Mouse (Mus musculus) right cerebral cortex, adult 2 months (tissue): ENCODE measurements around the gene Gm11042.
A peak's percentile ranks its signal among the peaks of the same experiment; 100 is the strongest.

Experiments used
- DNase-seq, 2 experiments: peaks; one replicate each; pipeline ENCODE4 v3.0.0; 2021 to 2022; ENCODE audit warnings: low spot score in 2 of 2

Gene Gm11042

GRCm38 (mm10) chr12:74316344-74316973 lies at the start of gene Gm11042:
Gene Gm11042, minus strand, starts transcription at chr12:74316394.
- DNase-seq, result no peak

DNA sequence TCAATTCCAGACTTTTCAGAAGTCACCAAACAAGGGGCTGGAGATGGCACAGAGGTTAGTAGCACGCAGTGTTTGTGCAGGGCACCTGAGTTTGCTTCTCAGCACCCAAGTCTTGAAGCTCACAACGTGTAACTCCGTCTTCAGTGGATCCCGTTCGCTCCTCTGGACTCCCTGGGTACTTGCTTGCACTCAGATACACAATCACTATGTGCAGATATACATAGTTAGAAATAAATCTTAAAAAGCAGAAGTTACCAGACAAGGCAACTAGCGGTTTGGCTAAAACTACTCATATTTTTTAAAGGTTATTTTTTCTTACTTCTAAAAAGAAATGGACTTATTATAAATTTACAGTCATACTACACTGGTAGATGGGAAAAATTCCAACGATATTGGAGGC lies 48.3 kb upstream of the Gm11042 start:
- no peak for DNase-seq

- DNase-seq, result peak; percentile 13 to 31
Measured at GRCm38 (mm10) chr12:74363076-74363475, 46.9 kb upstream of the Gm11042 start.

GRCm38 (mm10) chr12:74362453-74362852 lies 46.3 kb upstream of the Gm11042 start:
- no peak for DNase-seq

GRCm38 (mm10) chr12:74359791-74360190 lies 43.6 kb upstream of the Gm11042 start:
- DNase-seq, result no peak

DNA sequence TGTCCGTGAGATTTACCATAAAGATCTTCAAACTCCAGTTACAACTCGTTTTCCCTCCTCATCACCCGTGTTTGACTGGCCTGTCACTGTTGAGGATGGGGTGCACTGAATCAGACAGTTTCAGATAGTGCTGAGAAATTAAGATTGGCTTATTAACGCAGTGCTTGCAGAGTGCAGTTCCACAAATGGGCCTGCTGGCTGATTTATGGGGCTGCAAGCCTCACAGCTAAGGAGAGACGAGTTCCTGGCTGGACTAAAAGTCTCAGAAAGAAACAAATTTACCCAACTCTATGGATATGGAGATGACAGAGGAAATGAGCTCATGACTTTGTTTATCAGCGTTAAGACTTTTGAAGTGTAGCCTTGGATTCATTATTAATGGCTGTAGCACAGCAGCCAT lies 41.6 kb upstream of the Gm11042 start:
- no peak for DNase-seq

GRCm38 (mm10) chr12:74342720-74343119 lies 26.5 kb upstream of the Gm11042 start:
- DNase-seq, result no peak

DNA sequence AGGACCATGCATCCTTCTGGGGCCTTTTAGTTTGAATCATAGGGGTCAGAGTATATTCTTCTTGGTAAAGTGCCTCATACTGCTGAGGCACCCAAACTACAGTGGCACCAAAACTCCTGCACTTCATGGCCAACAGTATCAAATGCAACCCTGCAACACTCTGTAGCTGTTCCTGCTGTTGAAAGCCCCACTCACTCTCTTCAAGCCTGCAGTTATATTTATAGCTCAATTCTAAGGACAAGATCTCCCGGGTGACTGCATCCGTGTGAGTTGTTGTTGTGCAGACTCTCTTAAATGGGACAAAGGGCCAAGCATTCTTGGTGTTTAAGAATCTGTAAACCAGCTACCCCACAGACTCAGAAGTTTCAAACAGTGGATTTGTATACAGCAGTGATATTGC lies 23.9 kb upstream of the Gm11042 start:
- no peak for DNase-seq

DNA sequence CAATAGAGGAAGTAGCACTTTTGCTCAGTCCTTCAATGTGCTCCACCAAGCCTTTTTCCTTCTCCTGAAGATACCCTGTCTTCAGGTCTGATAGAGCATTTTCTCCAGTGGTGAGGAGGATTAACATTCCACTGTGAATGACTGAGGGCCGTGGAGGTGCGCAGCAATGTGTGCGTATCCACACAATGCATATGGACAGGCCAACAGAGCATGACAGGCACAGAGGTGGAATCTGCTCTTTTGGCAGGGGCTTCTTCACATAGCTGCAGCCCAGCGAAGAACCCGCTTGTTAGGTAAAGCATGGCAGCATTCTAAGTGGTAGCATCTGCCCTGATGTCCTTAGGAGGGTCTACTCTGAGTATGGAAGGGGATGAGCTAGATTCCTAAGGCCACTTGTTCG lies 17.5 kb upstream of the Gm11042 start:
- DNase-seq, result no peak

GRCm38 (mm10) chr12:74333016-74333415 lies 16.8 kb upstream of the Gm11042 start:
- DNase-seq, result peak; percentile 83 to 85

DNA sequence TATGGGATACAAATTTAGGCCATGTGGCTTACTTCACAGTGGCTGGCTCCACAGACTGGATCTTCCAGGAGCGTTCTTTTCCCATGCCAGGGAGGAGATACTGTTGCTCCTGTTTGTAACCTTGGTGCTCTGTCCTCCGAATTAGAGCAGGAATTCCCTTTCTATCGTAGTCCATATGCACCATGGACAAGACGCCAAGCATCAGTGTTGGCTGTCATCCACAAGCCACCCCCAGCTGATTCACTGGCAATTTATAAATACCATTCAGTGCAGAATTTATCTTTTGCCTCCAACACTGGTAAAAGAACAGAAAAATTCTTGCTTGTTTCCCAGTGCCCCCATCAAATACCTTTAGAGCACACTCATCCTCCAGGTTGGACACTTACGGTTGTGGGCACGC lies 13.6 kb upstream of the Gm11042 start:
- DNase-seq, result peak; percentile 46 to 64

GRCm38 (mm10) chr12:74326644-74327043 lies 10.4 kb upstream of the Gm11042 start:
- DNase-seq, result no peak

DNA sequence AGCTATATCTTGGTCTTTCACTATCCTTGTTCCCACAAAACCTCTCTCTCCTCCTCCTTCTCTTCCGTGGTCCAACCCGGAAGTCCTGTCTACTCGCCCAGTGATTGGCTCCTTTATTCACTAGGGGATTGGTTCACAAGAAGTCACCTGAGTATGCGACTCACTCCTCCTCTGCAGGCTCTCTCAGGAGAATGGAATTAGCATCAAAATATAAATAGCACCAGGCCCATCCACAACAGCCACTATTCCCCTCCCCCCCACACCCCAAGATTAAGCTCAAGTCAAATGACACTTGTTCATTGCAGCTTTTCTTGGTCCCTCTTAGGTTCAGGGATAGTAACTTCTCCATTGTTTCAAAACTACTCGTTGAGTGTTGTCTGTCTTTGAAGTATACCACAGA lies 5.8 kb upstream of the Gm11042 start:
- no peak for DNase-seq

DNA sequence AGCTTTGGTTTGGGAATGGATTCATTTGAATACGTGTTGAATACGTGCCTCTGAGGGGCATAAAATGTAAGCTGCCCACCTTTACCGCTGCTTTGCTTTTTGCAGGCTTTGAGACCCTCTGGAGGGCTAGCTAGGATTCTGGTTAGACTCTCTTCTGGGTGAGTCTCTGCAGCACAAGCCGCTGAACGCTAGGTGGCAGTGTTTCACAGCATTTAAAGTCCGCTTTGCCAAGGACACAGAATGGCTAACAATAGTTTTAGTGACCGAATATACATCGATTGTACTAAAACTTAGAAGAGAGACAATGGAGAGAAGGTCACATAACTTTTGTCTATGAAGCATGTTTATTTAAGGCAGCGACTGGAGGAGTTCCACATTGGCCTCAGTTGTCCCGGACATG lies 4.1 kb upstream of the Gm11042 start:
- DNase-seq, result peak; percentile 80 to 81

DNA sequence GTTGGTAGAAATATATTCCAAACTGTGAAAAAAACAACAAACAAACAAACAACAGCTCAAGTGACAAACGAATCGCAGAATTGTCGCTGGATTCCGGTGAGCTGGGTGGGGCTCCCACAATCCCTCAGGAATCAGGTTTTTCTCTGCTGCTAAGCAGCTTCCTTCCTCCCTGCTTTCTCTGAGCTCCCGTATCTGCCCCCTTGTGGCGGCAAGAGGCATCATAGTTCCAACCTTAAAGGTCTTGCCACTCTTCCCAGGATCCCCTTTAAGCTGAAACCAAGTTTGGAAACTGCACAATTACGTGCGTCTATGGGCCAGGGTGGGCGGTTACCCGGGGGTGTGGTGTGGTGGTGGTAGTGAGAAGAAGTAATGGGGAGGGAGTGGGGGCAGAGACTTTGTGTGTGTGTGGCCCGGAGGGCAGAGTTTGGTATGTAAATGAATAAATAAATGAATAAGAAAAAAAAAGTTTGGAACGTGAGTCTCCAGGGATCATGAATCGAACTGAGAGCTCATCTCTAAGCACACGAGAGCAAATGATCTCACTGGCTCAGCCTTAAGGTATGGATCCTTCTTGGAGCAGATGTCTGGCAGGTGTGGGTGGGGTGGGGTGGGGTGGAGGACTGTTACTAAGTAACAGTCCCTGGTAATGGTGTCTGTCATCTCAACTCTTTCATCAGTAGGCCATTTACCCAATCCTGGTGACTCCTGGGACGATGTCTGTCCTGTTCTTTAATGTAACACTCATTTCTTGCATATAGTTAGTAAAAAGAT lies 980 bp upstream of the Gm11042 start:
- DNase-seq, result peak; percentile 78 to 79

- DNase-seq, result no peak
Measured at GRCm38 (mm10) chr12:74315221-74315620, 973 bp downstream of the Gm11042 start.

- DNase-seq, result no peak
Measured at GRCm38 (mm10) chr12:74312611-74313010, 3.6 kb downstream of the Gm11042 start.

GRCm38 (mm10) chr12:74303418-74304294 lies 12.5 kb downstream of the Gm11042 start:
- no peak for DNase-seq

- DNase-seq, result no peak
Measured at GRCm38 (mm10) chr12:74301559-74301958, 14.6 kb downstream of the Gm11042 start.

DNA sequence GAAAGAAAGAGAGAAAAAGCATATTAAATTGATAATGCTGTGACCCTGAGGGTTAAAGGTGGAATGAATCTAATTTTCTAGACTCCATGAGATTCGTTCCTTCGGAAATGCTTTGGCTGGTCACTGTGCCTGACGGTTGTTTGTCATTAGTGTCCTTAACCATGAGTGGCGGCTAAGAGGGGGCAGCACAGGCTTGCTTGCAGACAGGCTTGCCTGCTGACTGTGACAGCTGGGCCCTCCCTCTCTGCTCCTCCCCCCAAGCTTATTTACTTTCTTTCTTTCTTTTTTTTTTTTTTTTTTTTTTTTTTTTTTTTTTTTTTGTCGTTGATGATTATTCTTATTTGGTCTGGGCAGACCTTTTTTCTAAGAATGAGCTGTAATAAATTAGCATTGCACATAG lies 19.8 kb downstream of the Gm11042 start:
- DNase-seq, result no peak

GRCm38 (mm10) chr12:74293624-74294023 lies 22.6 kb downstream of the Gm11042 start:
- peak; percentile 76 to 81 for DNase-seq

- DNase-seq, result no peak
Measured at GRCm38 (mm10) chr12:74290983-74291382, 25.2 kb downstream of the Gm11042 start.
